Mouse (Mus musculus) mammary gland, adult 2 months (tissue): ENCODE data around the gene Ercc1. TPM values are rescaled to one million over a fixed set of nuclear protein-coding genes. Genes with fewer than 3 reads are reported as not detected.

Experiments
- polyA plus RNA-seq: library from polyadenylated mRNA; depleted of rRNA; stranded (reverse); fragments of >200 nt; gene quantifications from 2 replicates; pipeline ENCODE4 v1.2.3, GENCODE M21; 2012; ENCODE audit warnings: low replicate concordance; rRNA removed

The Ercc1 gene
- 46.3 and 50.7 TPM in 2 replicates for polyA plus RNA-seq

GRCm38 (mm10) chr7:19344237-19344847 is at the start of gene Ercc1:
Gene Ercc1, plus strand, starts transcription at chr7:19344778.

GRCm38 (mm10) chr7:19309884-19310641 is 34.5 kb upstream of the Ercc1 start, which contains the start of gene Fosb:
Gene Fosb, minus strand, starts transcription at chr7:19310051.

DNA sequence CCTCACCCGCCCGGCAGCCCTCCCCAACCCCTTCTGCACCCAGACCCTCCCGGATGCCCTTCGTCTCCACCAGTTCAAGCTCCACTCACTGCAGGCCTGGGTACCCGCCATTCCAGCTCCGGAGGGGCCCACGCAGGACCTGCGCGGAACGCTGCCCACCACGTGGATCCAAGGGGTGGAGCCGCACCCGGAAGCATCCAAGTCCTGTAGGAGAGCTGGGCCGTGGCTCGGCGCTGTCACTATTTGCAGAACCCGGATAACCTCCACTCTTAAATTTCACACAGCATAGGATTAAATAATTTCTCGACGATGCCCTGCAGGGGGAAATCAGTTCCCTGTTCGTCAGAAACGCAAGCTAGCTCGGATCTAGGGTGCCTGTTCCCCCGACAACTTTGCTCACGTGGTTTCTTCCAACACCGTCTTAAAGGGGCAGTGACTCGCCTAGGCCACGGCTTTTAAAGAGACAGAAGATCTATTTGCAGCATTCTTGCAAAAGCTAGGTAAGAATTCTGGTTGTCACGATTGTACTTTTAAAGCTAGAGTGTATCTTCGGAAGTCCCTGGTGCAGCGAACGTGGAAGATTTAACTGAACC is 14.8 kb downstream of the Ercc1 start, which contains the start of the genes Cd3eap and Ppp1r13l:
Gene Cd3eap, minus strand, starts transcription at position 185 of the 593 bp plus-strand sequence.
Gene Ppp1r13l, plus strand, starts transcription at position 451 of the 593 bp plus-strand sequence.

GRCm38 (mm10) chr7:19381377-19382165 is 37.0 kb downstream of the Ercc1 start, which contains the start of gene Ercc2:
Gene Ercc2, plus strand, starts transcription at chr7:19382010.

DNA sequence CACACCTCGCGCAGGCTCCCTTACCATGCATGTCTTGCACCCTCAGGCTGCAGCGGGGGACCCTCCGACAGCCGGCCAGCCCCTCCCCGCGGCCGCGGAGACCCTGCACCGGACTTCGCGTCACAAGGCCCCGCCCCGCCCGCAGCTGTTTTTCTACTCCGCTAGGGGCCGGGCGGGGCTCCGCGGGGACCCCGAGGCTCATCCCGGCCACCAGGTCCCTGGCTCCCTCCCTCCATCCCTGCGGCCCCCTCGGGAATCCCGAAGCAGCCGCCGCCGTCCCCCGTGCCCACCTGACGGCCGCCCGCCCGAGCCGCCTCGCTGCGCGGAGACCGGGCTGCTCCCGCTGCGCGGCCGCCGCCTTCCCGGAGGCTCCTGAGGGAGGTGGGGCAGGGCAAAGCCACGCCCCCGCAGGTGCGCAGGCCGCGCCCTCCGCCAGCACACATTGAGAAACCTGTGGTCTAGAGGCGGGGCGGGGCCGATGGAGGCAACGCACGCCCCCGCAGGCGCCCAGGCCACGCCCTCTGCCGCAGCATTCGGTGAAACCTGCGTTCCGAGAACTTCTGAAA is 59.2 kb downstream of the Ercc1 start, which contains the start of gene Klc3:
Gene Klc3, minus strand, starts transcription at position 374 of the 566 bp plus-strand sequence.

GRCm38 (mm10) chr7:19404476-19404875 is 59.9 kb downstream of the Ercc1 start, which contains the start of gene Ckm:
Gene Ckm, plus strand, starts transcription at chr7:19404776.

Other genes with a start within 250 kb of the Ercc1 start
- not detected in 2 replicates for gene Gm4969, start 226.4 kb upstream of the Ercc1 start, polyA plus RNA-seq
- gene Fbxo46, start 224.9 kb upstream of the Ercc1 start, polyA plus RNA-seq: 9.6 and 18.2 TPM in 2 replicates
- gene Qpctl, start 195.5 kb upstream of the Ercc1 start, polyA plus RNA-seq: 17.8 and 20.1 TPM in 2 replicates
- 11.0 and 13.8 TPM in 2 replicates for gene Snrpd2, start 195.1 kb upstream of the Ercc1 start, polyA plus RNA-seq
- 3.8 and 4.0 TPM in 2 replicates for gene Gipr, start 178.7 kb upstream of the Ercc1 start, polyA plus RNA-seq
- gene Eml2, start 168.4 kb upstream of the Ercc1 start, polyA plus RNA-seq: 40.4 and 52.1 TPM in 2 replicates
- 23.4 and 23.5 TPM in 2 replicates for gene Gpr4, start 132.2 kb upstream of the Ercc1 start, polyA plus RNA-seq
- 33.0 and 51.8 TPM in 2 replicates for gene Opa3, start 116.4 kb upstream of the Ercc1 start, polyA plus RNA-seq
- 142 and 310 TPM in 2 replicates for gene Vasp, start 73.0 kb upstream of the Ercc1 start, polyA plus RNA-seq
- 0.14 and 0.86 TPM in 2 replicates for gene Ppm1n, start 64.7 kb upstream of the Ercc1 start, polyA plus RNA-seq
- 32.4 and 736 TPM in 2 replicates for gene Rtn2, start 62.2 kb upstream of the Ercc1 start, polyA plus RNA-seq
- 1.2 and 2.0 TPM in 2 replicates for gene Fosb, start 34.7 kb upstream of the Ercc1 start, polyA plus RNA-seq
- 5.5 and 10.6 TPM in 2 replicates for gene Cd3eap, start 14.7 kb downstream of the Ercc1 start, polyA plus RNA-seq
- gene Ppp1r13l, start 15.0 kb downstream of the Ercc1 start, polyA plus RNA-seq: 16.4 and 27.3 TPM in 2 replicates
- 60.3 and 79.1 TPM in 2 replicates for gene Ercc2, start 37.2 kb downstream of the Ercc1 start, polyA plus RNA-seq
- 19.3 and 27.9 TPM in 2 replicates for gene Klc3, start 59.3 kb downstream of the Ercc1 start, polyA plus RNA-seq
- 3.1 and 13,480 TPM in 2 replicates for gene Ckm, start 60.0 kb downstream of the Ercc1 start, polyA plus RNA-seq
- gene Mark4, start 114.0 kb downstream of the Ercc1 start, polyA plus RNA-seq: 12.6 and 42.6 TPM in 2 replicates
- gene Exoc3l2, start 118.6 kb downstream of the Ercc1 start, polyA plus RNA-seq: 6.3 and 7.4 TPM in 2 replicates
- gene Bloc1s3, start 163.6 kb downstream of the Ercc1 start, polyA plus RNA-seq: 9.1 and 17.1 TPM in 2 replicates
- gene Trappc6a, start 163.6 kb downstream of the Ercc1 start, polyA plus RNA-seq: 73.4 and 149 TPM in 2 replicates
- 1.9 and 3.3 TPM in 2 replicates for gene Nkpd1, start 173.1 kb downstream of the Ercc1 start, polyA plus RNA-seq
- gene Ppp1r37, start 218.3 kb downstream of the Ercc1 start, polyA plus RNA-seq: 75.3 and 137 TPM in 2 replicates
- 6.8 and 16.7 TPM in 2 replicates for gene Zfp296, start 232.5 kb downstream of the Ercc1 start, polyA plus RNA-seq
- gene Gemin7, start 232.8 kb downstream of the Ercc1 start, polyA plus RNA-seq: 138 and 192 TPM in 2 replicates